Mouse (Mus musculus) stomach, embryonic 15.5 days (tissue): Measurements from ENCODE around the gene Vmn1r1. TPM values are rescaled to one million over a fixed set of nuclear protein-coding genes. Genes with fewer than 3 reads are reported as not detected.
A peak's percentile ranks its signal among the peaks of the same experiment; 100 is the strongest.

Experiments
- ATAC-seq: fragments of 200-750 bp; cut with Nextera tagmentation; 2 replicates; pipeline ENCODE4 v1.8.0; 2017; ENCODE audit warnings: low read depth, moderate number of reproducible peaks, moderate TSS enrichment; ENCODE audit not compliant: insufficient read depth, low FRiP score
- H3K27ac ChIP-seq: fragments of 300-500 bp; sonication (generic); 2 replicates; pipeline ENCODE4 v1.5.1; 2015; ENCODE audit warnings: mild to moderate bottlenecking, inconsistent platforms
- H3K27me3 ChIP-seq: fragments of 300-500 bp; sonication (generic); replicated peaks from 2 replicates; pipeline ENCODE4 v1.6.1; 2015; ENCODE audit warnings: inconsistent platforms
- H3K36me3 ChIP-seq: fragments of 300-500 bp; sonication (generic); 2 replicates; pipeline ENCODE4 v1.6.1; 2015; ENCODE audit warnings: inconsistent platforms
- H3K4me1 ChIP-seq: fragments of 300-500 bp; sonication (generic); 2 replicates; pipeline ENCODE4 v1.6.1; 2015; ENCODE audit warnings: inconsistent platforms
- H3K4me2 ChIP-seq: fragments of 300-500 bp; sonication (generic); 2 replicates; pipeline ENCODE4 v1.6.1; 2015; ENCODE audit warnings: mild to moderate bottlenecking, inconsistent platforms
- H3K4me3 ChIP-seq: fragments of 300-500 bp; sonication (generic); replicated peaks from 2 replicates; pipeline ENCODE4 v1.5.1; 2015; ENCODE audit warnings: inconsistent platforms
- H3K9ac ChIP-seq: fragments of 300-500 bp; sonication (generic); 2 replicates; pipeline ENCODE4 v1.6.1; 2015; ENCODE audit warnings: inconsistent platforms
- H3K9me3 ChIP-seq: fragments of 300-500 bp; sonication (generic); 2 replicates; pipeline ENCODE4 v1.6.1; 2016; ENCODE audit warnings: inconsistent platforms
- WGBS: fragments of 180-500 bp; shearing (Covaris S2); methylation state at CpG from one replicate; pipeline ENCODE4 v1.1.7; 2015; 5-methylcytosine and 5-hydroxymethylcytosine counted together
- polyA plus RNA-seq: library from polyadenylated mRNA; unstranded; fragments of >200 nt; fragmentation: Nextera tagmentation; extraction: Ambion mirVana; gene quantifications from 2 replicates; pipeline ENCODE4 v1.2.1, GENCODE M21; 2015

Gene Vmn1r1
- polyA plus RNA-seq, 1 experiment from 2014 or later: not detected

- 79% methylated on average over 3 of the region's 3 CpGs for WGBS
Observed at GRCm38 (mm10) chr1:182159575-182159974, 4.7 kb downstream of the Vmn1r1 start.

GRCm38 (mm10) chr1:182157734-182158133 is 6.6 kb downstream of the Vmn1r1 start:
- H3K9me3 ChIP-seq: no peaks in the 10 kb centered on the region
- ATAC-seq: no peak
- H3K4me3 ChIP-seq: no peak overlapping the region
- H3K27me3 ChIP-seq: no peaks in the 10 kb centered on the region
- H3K4me1 ChIP-seq: no peaks in the 10 kb centered on the region
- 71% methylated on average over 4 of the region's 4 CpGs for WGBS
- no peak overlapping the region for H3K4me2 ChIP-seq
- H3K27ac ChIP-seq: no peak overlapping the region
- H3K9ac ChIP-seq: no peak overlapping the region
- H3K36me3 ChIP-seq: no peaks in the 10 kb centered on the region

More at GRCm38 (mm10) chr1:182159575-182159974, 4.7 kb downstream of the Vmn1r1 start:
- Histone ChIP-seq H3K27me3 (no peaks in the 10 kb centered on the region), H3K27ac (no peak overlapping the region), H3K4me3 (no peak overlapping the region), H3K4me1 (no peaks in the 10 kb centered on the region), H3K9me3 (no peaks in the 10 kb centered on the region), H3K9ac (no peak overlapping the region), H3K4me2 (no peak overlapping the region), H3K36me3 (no peaks in the 10 kb centered on the region)
- no peak for ATAC-seq

GRCm38 (mm10) chr1:182149966-182150365 is 14.3 kb downstream of the Vmn1r1 start:
- Histone ChIP-seq H3K9me3 (no peaks in the 10 kb centered on the region), H3K9ac (no peak overlapping the region), H3K4me3 (no peak overlapping the region), H3K4me1 (no peaks in the 10 kb centered on the region), H3K4me2 (no peak overlapping the region), H3K27ac (no peak overlapping the region), H3K36me3 (no peaks in the 10 kb centered on the region), H3K27me3 (no peaks in the 10 kb centered on the region)
- no peak for ATAC-seq
- 80% methylated on average over 2 of the region's 2 CpGs for WGBS

GRCm38 (mm10) chr1:182148864-182149514 is 15.3 kb downstream of the Vmn1r1 start:
- no peaks in the 10 kb centered on the region for H3K9me3 ChIP-seq
- no peak overlapping the region for H3K4me3 ChIP-seq
- H3K4me1 ChIP-seq: no peaks in the 10 kb centered on the region
- H3K9ac ChIP-seq: no peak overlapping the region
- H3K4me2 ChIP-seq: no peak overlapping the region
- H3K27me3 ChIP-seq: no peaks in the 10 kb centered on the region
- WGBS: 61% methylated on average over 7 of the region's 7 CpGs
- H3K27ac ChIP-seq: no peak overlapping the region
- H3K36me3 ChIP-seq: no peaks in the 10 kb centered on the region
- ATAC-seq: no peak

GRCm38 (mm10) chr1:182145546-182145945 is 18.7 kb downstream of the Vmn1r1 start:
- H3K4me2 ChIP-seq: no peak overlapping the region
- WGBS: 53% methylated on average over 5 of the region's 5 CpGs

GRCm38 (mm10) chr1:182143288-182143687 is 21.0 kb downstream of the Vmn1r1 start:
- 71% methylated on average over 8 of the region's 8 CpGs for WGBS
- ATAC-seq: no peak
- Histone ChIP-seq H3K4me3 (no peak overlapping the region), H3K27ac (no peak overlapping the region), H3K27me3 (0 out of 2 replicates have a peak, but pooled peaks cover 3% of the 10 kb centered on the region), H3K9me3 (no peaks in the 10 kb centered on the region), H3K4me1 (peaks cover 7% of the 10 kb centered on the region; the same call in 1 of the 2 replicates), H3K36me3 (no peaks in the 10 kb centered on the region), H3K4me2 (no peak overlapping the region), H3K9ac (no peak overlapping the region)

More at GRCm38 (mm10) chr1:182145546-182145945, 18.7 kb downstream of the Vmn1r1 start:
- H3K4me1 ChIP-seq: no peaks in the 10 kb centered on the region
- no peak overlapping the region for H3K27ac ChIP-seq
- no peak overlapping the region for H3K9ac ChIP-seq
- H3K4me3 ChIP-seq: no peak overlapping the region
- no peaks in the 10 kb centered on the region for H3K9me3 ChIP-seq
- no peaks in the 10 kb centered on the region for H3K27me3 ChIP-seq
- no peak for ATAC-seq
- H3K36me3 ChIP-seq: no peaks in the 10 kb centered on the region

GRCm38 (mm10) chr1:182142725-182143124 is 21.6 kb downstream of the Vmn1r1 start:
- ATAC-seq: no peak
- Histone ChIP-seq H3K4me2 (no peak overlapping the region), H3K4me3 (no peak overlapping the region), H3K9ac (no peak overlapping the region), H3K27me3 (0 out of 2 replicates have a peak, but pooled peaks cover 3% of the 10 kb centered on the region), H3K4me1 (peaks cover 7% of the 10 kb centered on the region; the same call in 1 of the 2 replicates), H3K36me3 (no peaks in the 10 kb centered on the region), H3K27ac (no peak overlapping the region), H3K9me3 (no peaks in the 10 kb centered on the region)
- WGBS: 90% methylated on average over 13 of the region's 13 CpGs

GRCm38 (mm10) chr1:182140370-182140769 is 23.9 kb downstream of the Vmn1r1 start:
- Histone ChIP-seq H3K9ac (no peak overlapping the region), H3K4me3 (no peak overlapping the region), H3K36me3 (no peaks in the 10 kb centered on the region), H3K27ac (no peak overlapping the region), H3K9me3 (no peaks in the 10 kb centered on the region), H3K4me1 (peaks cover 7% of the 10 kb centered on the region; the same call in 1 of the 2 replicates), H3K4me2 (peak overlapping the region; percentile 37), H3K27me3 (0 out of 2 replicates have a peak, but pooled peaks cover 3% of the 10 kb centered on the region)
- WGBS: 2% methylated on average over 6 of the region's 6 CpGs
- ATAC-seq: peak; percentile 65

GRCm38 (mm10) chr1:182139937-182140336 is 24.3 kb downstream of the Vmn1r1 start:
- no peak overlapping the region for H3K9ac ChIP-seq
- H3K27ac ChIP-seq: no peak overlapping the region
- H3K9me3 ChIP-seq: no peaks in the 10 kb centered on the region
- peaks cover 7% of the 10 kb centered on the region; the same call in 1 of the 2 replicates for H3K4me1 ChIP-seq
- no peak overlapping the region for H3K4me3 ChIP-seq
- no peaks in the 10 kb centered on the region for H3K36me3 ChIP-seq
- 0 out of 2 replicates have a peak, but pooled peaks have one; percentile 6 for ATAC-seq
- 26% methylated on average over 9 of the region's 9 CpGs for WGBS
- 0 out of 2 replicates have a peak, but pooled peaks cover 3% of the 10 kb centered on the region for H3K27me3 ChIP-seq
- peak overlapping the region; percentile 37 for H3K4me2 ChIP-seq

- no peaks in the 10 kb centered on the region for H3K9me3 ChIP-seq
- 0 out of 2 replicates have a peak, but pooled peaks cover 3% of the 10 kb centered on the region for H3K27me3 ChIP-seq
- H3K4me2 ChIP-seq: no peak overlapping the region
- H3K27ac ChIP-seq: no peak overlapping the region
- H3K36me3 ChIP-seq: no peaks in the 10 kb centered on the region
- peaks cover 7% of the 10 kb centered on the region; the same call in 1 of the 2 replicates for H3K4me1 ChIP-seq
- no peak overlapping the region for H3K9ac ChIP-seq
- WGBS: 69% methylated on average over 8 of the region's 8 CpGs
- ATAC-seq: no peak
- no peak overlapping the region for H3K4me3 ChIP-seq
Observed at GRCm38 (mm10) chr1:182138172-182138571, 26.1 kb downstream of the Vmn1r1 start.

- no peak overlapping the region for H3K4me3 ChIP-seq
- WGBS: 45% methylated on average over 28 of the region's 28 CpGs
- peak overlapping the region; percentile 21 for H3K4me2 ChIP-seq
Observed at GRCm38 (mm10) chr1:182137204-182138125, 26.8 kb downstream of the Vmn1r1 start.

More at GRCm38 (mm10) chr1:182137204-182138125, 26.8 kb downstream of the Vmn1r1 start:
- ATAC-seq: no peak
- H3K9ac ChIP-seq: no peak overlapping the region
- H3K36me3 ChIP-seq: peaks cover 3% of the 10 kb centered on the region; the same call in 1 of the 2 replicates
- H3K27me3 ChIP-seq: 0 out of 2 replicates have a peak, but pooled peaks cover 3% of the 10 kb centered on the region
- no peaks in the 10 kb centered on the region for H3K9me3 ChIP-seq
- peaks cover 7% of the 10 kb centered on the region; the same call in 1 of the 2 replicates for H3K4me1 ChIP-seq
- H3K27ac ChIP-seq: no peak overlapping the region
